Mouse (Mus musculus) kidney, adult 2 months (tissue): Measurements from ENCODE around the gene Hist1h3c. TPM values are rescaled to one million over a fixed set of nuclear protein-coding genes. Genes with fewer than 3 reads are reported as not detected.
"Not testable (repeated sequence)": the region's sequence is repeated elsewhere in the genome, so short reads cannot be mapped to it uniquely, and the experiment has no call there.

ENCODE experiments used
- DNase-seq: peaks from one replicate; pipeline ENCODE4 v3.0.0; 2021
- H3K27ac ChIP-seq: fragments of 200-500 bp; 2 replicates; pipeline ENCODE4 v1.5.1; 2012; ENCODE audit warnings: low read depth, low read length, control low read depth, inconsistent platforms; ENCODE audit not compliant: insufficient read depth
- H3K27me3 ChIP-seq: fragments of 200-500 bp; replicated peaks from 2 replicates; pipeline ENCODE4 v1.6.1; 2012; ENCODE audit warnings: mild to moderate bottlenecking, moderate library complexity, low read length, inconsistent platforms; ENCODE audit not compliant: control insufficient read depth, insufficient read depth
- H3K36me3 ChIP-seq: fragments of 200-500 bp; 2 replicates; pipeline ENCODE4 v1.6.1; 2012; ENCODE audit warnings: mild to moderate bottlenecking, moderate library complexity, low read length, inconsistent platforms; ENCODE audit not compliant: control insufficient read depth, insufficient read depth
- H3K4me1 ChIP-seq: fragments of 200-500 bp; 2 replicates; pipeline ENCODE4 v1.6.1; 2011; ENCODE audit warnings: low read length; ENCODE audit not compliant: control insufficient read depth, insufficient read depth
- H3K4me3 ChIP-seq: fragments of 200-500 bp; 2 replicates; pipeline ENCODE4 v1.5.1; 2011; ENCODE audit warnings: mild to moderate bottlenecking, low read depth, low read length, control low read depth; ENCODE audit not compliant: insufficient read depth
- CTCF ChIP-seq: fragments of 200-500 bp; conservative IDR thresholded peaks from 2 replicates; pipeline ENCODE4 v1.5.1; 2011; ENCODE audit warnings: low read depth, mild to moderate bottlenecking, control low read depth, low read length, moderate library complexity, mixed read lengths; ENCODE audit not compliant: insufficient read depth, insufficient read length
- POLR2A ChIP-seq: fragments of 200-500 bp; IDR thresholded peaks from one replicate; pipeline ENCODE4 v1.6.1; 2011; ENCODE audit warnings: low read depth, low read length, control low read depth
- WGBS: fragments of 180-500 bp; shearing (Covaris S2); methylation state at CpG from one replicate; pipeline ENCODE4 v1.1.7; 2018; 5-methylcytosine and 5-hydroxymethylcytosine counted together
- polyA plus RNA-seq: library from polyadenylated mRNA; depleted of rRNA; stranded (reverse); fragments of >200 nt; gene quantifications from 2 replicates; pipeline ENCODE4 v1.2.3, GENCODE M21; 2012

Gene Hist1h3c
- polyA plus RNA-seq, 1 experiment = 0.39 TPM

- Histone ChIP-seq H3K27ac (no peak overlapping the region), H3K4me3 (no peak overlapping the region), H3K27me3 (no peaks in the 10 kb centered on the region), H3K4me1 (peaks cover 4% of the 10 kb centered on the region; the same call in 1 of the 2 replicates), H3K36me3 (no peaks in the 10 kb centered on the region)
- DNase-seq = no peak
- TF ChIP-seq CTCF = no peak
- no peak for TF ChIP-seq POLR2A
Observed at GRCm38 (mm10) chr13:23766772-23767171, 21.4 kb upstream of the Hist1h3c start.

- no peak overlapping the region for H3K4me3 ChIP-seq
- no peak overlapping the region for H3K27ac ChIP-seq
- TF ChIP-seq CTCF = no peak
- TF ChIP-seq POLR2A = no peak
- 94% methylated on average over 1 of the region's 1 CpGs for WGBS
- DNase-seq = no peak
- H3K27me3 ChIP-seq = no peaks in the 10 kb centered on the region
- H3K36me3 ChIP-seq = no peaks in the 10 kb centered on the region
- peaks cover 8% of the 10 kb centered on the region; the same call in 1 of the 2 replicates for H3K4me1 ChIP-seq
Observed at GRCm38 (mm10) chr13:23765172-23765513, 19.7 kb upstream of the Hist1h3c start.

GRCm38 (mm10) chr13:23764324-23765171 lies 19.1 kb upstream of the Hist1h3c start:
- H3K4me1 ChIP-seq = peaks cover 8% of the 10 kb centered on the region; the same call in 1 of the 2 replicates
- no peak overlapping the region for H3K4me3 ChIP-seq
- no peak overlapping the region for H3K27ac ChIP-seq

GRCm38 (mm10) chr13:23763586-23764323 lies 18.4 kb upstream of the Hist1h3c start, which contains the start of gene Hist1h1a:
Gene Hist1h1a (plus strand): TSS chr13:23763666.
- peaks cover 8% of the 10 kb centered on the region; the same call in 1 of the 2 replicates for H3K4me1 ChIP-seq
- peak; percentile 89 for DNase-seq
- peak within 1 kb of the TSS; percentile 52 for H3K4me3 ChIP-seq
- peak; percentile 31 for TF ChIP-seq POLR2A
- no peak for TF ChIP-seq CTCF
- 5% methylated on average over 34 of the region's 34 CpGs for WGBS
- no peaks in the 10 kb centered on the region for H3K36me3 ChIP-seq
- H3K27me3 ChIP-seq = no peaks in the 10 kb centered on the region
- peak within 1 kb of the TSS; percentile 46; the same call in 1 of the 2 replicates for H3K27ac ChIP-seq

More at GRCm38 (mm10) chr13:23764324-23765171, 19.1 kb upstream of the Hist1h3c start:
- no peak for TF ChIP-seq POLR2A
- TF ChIP-seq CTCF = no peak
- no peaks in the 10 kb centered on the region for H3K27me3 ChIP-seq
- WGBS = 65% methylated on average over 12 of the region's 12 CpGs
- H3K36me3 ChIP-seq = no peaks in the 10 kb centered on the region
- no peak for DNase-seq

GRCm38 (mm10) chr13:23763242-23763585 lies 17.8 kb upstream of the Hist1h3c start:
- DNase-seq = no peak
- Histone ChIP-seq H3K4me3 (peak overlapping the region; percentile 52), H3K27me3 (no peaks in the 10 kb centered on the region), H3K27ac (peak overlapping the region; percentile 46; the same call in 1 of the 2 replicates), H3K4me1 (peaks cover 8% of the 10 kb centered on the region; the same call in 1 of the 2 replicates), H3K36me3 (no peaks in the 10 kb centered on the region)
- under 1% methylated on average over 10 of the region's 10 CpGs for WGBS
- TF ChIP-seq CTCF = no peak
- no peak for TF ChIP-seq POLR2A

GRCm38 (mm10) chr13:23761871-23762821 lies 16.7 kb upstream of the Hist1h3c start, which contains the start of gene Hist1h3a:
Gene Hist1h3a (minus strand): TSS chr13:23762386.
- H3K27me3 ChIP-seq, H3K36me3 ChIP-seq: not testable (repeated sequence)
- Histone ChIP-seq H3K4me1 (peaks cover 11% of the 10 kb centered on the region; the same call in 1 of the 2 replicates), H3K4me3 (peak within 1 kb of the TSS; percentile 53), H3K27ac (peak within 1 kb of the TSS; percentile 46; the same call in 1 of the 2 replicates)
- WGBS = 1% methylated on average over 30 of the region's 52 CpGs
- DNase-seq = peak; percentile 84
